Mouse (Mus musculus) stomach, embryonic 14.5 days (tissue): ENCODE data around the gene Sirt3. TPM values are rescaled to one million over a fixed set of nuclear protein-coding genes. Genes with fewer than 3 reads are reported as not detected.
A peak's percentile ranks its signal among the peaks of the same experiment; 100 is the strongest.

Source experiments
- ATAC-seq: fragments of 200-750 bp; cut with Nextera tagmentation; 2 replicates; pipeline ENCODE4 v1.8.0; 2017; ENCODE audit warnings: low read depth, moderate TSS enrichment; ENCODE audit not compliant: insufficient number of reproducible peaks, insufficient read depth, low FRiP score
- H3K27ac ChIP-seq: fragments of 300-500 bp; sonication (generic); 2 replicates; pipeline ENCODE4 v1.5.1; 2014; ENCODE audit warnings: mild to moderate bottlenecking, low read length, moderate library complexity, mixed read lengths
- H3K27me3 ChIP-seq: fragments of 300-500 bp; sonication (generic); 2 replicates; pipeline ENCODE4 v1.6.1; 2014; ENCODE audit warnings: low read length, control low read depth, mixed read lengths; ENCODE audit not compliant: control insufficient read depth, insufficient read depth
- H3K36me3 ChIP-seq: fragments of 300-500 bp; sonication (generic); 2 replicates; pipeline ENCODE4 v1.6.1; 2014; ENCODE audit warnings: mild to moderate bottlenecking, control low read depth, low read length, moderate library complexity, mixed read lengths; ENCODE audit not compliant: control insufficient read depth, insufficient read depth
- H3K4me1 ChIP-seq: fragments of 300-500 bp; sonication (generic); 2 replicates; pipeline ENCODE4 v1.6.1; 2014; ENCODE audit warnings: low read length, control low read depth, mixed read lengths; ENCODE audit not compliant: control insufficient read depth, insufficient read depth
- H3K4me2 ChIP-seq: fragments of 300-500 bp; sonication (generic); replicated peaks from 2 replicates; pipeline ENCODE4 v1.6.1; 2014; ENCODE audit warnings: low read depth, low read length, control low read depth
- H3K4me3 ChIP-seq: fragments of 300-500 bp; sonication (generic); 2 replicates; pipeline ENCODE4 v1.5.1; 2014; ENCODE audit warnings: low read depth, low read length, control low read depth
- H3K9ac ChIP-seq: fragments of 300-500 bp; sonication (generic); replicated peaks from 2 replicates; pipeline ENCODE4 v1.6.1; 2014; ENCODE audit warnings: low read depth, mild to moderate bottlenecking, control low read depth, low read length, moderate library complexity, mixed read lengths
- H3K9me3 ChIP-seq: fragments of 300-500 bp; sonication (generic); 2 replicates; pipeline ENCODE4 v1.6.1; 2016; ENCODE audit warnings: low read depth, low read length, control low read depth; ENCODE audit not compliant: control insufficient read depth
- WGBS: fragments of 180-500 bp; shearing (Covaris S2); extraction: QIAGEN DNeasy Blood & Tissue Kit; methylation state at CpG from one replicate; pipeline ENCODE4 v1.1.7; 2014; 5-methylcytosine and 5-hydroxymethylcytosine counted together
- polyA plus RNA-seq: library from polyadenylated mRNA; unstranded; fragments of >200 nt; fragmentation: Nextera tagmentation; extraction: Ambion mirVana; gene quantifications from 2 replicates; pipeline ENCODE4 v1.2.1, GENCODE M21; 2014

Gene Sirt3
- polyA plus RNA-seq, 1 experiment from 2014 or later, result 21.8 TPM

- Histone ChIP-seq H3K36me3 (peaks cover 24% of the 10 kb centered on the region), H3K9me3 (no peaks in the 10 kb centered on the region), H3K4me3 (no peak overlapping the region), H3K9ac (no peak overlapping the region), H3K4me1 (peaks cover 5% of the 10 kb centered on the region; the same call in 1 of the 2 replicates), H3K27ac (no peak overlapping the region), H3K4me2 (no peak overlapping the region), H3K27me3 (no peaks in the 10 kb centered on the region)
- 95% methylated on average over 4 of the region's 4 CpGs for WGBS
- ATAC-seq, result no peak
These were observed 30.2 kb downstream of the Sirt3 start for GRCm38 (mm10) chr7:140851916-140852315.

DNA sequence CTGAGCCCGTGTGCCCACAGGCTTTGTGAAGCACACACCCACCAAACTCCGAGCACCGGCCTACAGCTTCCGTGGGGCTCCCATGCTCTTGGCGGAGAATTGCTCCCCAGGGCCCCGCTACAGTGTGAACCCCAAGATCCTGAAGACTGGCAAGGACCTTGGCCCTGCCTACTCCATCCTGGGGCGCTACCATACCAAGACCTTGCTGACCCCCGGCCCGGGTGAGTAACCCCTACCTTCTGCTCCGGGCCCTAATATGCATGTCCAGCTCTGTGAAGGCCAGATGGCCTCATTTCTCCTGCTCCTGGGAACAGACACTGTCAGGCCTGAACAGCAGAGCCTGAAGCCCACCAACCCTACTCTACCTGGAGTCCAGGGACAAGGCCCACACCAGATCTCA, 33.5 kb downstream of the Sirt3 start:
- H3K27ac ChIP-seq, result no peak overlapping the region
- H3K36me3 ChIP-seq, result peaks cover 14% of the 10 kb centered on the region
- no peak overlapping the region for H3K9ac ChIP-seq
- WGBS, result 90% methylated on average over 10 of the region's 10 CpGs
- H3K4me3 ChIP-seq, result no peak overlapping the region
- no peak overlapping the region for H3K4me2 ChIP-seq
- no peaks in the 10 kb centered on the region for H3K27me3 ChIP-seq
- 0 out of 2 replicates have a peak, but pooled peaks cover 4% of the 10 kb centered on the region for H3K4me1 ChIP-seq
- no peak for ATAC-seq
- H3K9me3 ChIP-seq, result no peaks in the 10 kb centered on the region

GRCm38 (mm10) chr7:140847755-140848580, 34.1 kb downstream of the Sirt3 start, which contains the start of gene Odf3:
Gene Odf3 (plus strand): TSS chr7:140847805.
- H3K36me3 ChIP-seq, result peaks cover 9% of the 10 kb centered on the region; the same call in 1 of the 2 replicates
- WGBS, result 60% methylated on average over 11 of the region's 11 CpGs
- no peak for ATAC-seq
- H3K9me3 ChIP-seq, result no peaks in the 10 kb centered on the region
- H3K27ac ChIP-seq, result no peak within 1 kb of the TSS
- H3K27me3 ChIP-seq, result no peaks in the 10 kb centered on the region
- no peak within 1 kb of the TSS for H3K9ac ChIP-seq
- 0 out of 2 replicates have a peak, but pooled peaks cover 4% of the 10 kb centered on the region for H3K4me1 ChIP-seq
- H3K4me2 ChIP-seq, result no peak within 1 kb of the TSS
- H3K4me3 ChIP-seq, result no peak within 1 kb of the TSS

DNA sequence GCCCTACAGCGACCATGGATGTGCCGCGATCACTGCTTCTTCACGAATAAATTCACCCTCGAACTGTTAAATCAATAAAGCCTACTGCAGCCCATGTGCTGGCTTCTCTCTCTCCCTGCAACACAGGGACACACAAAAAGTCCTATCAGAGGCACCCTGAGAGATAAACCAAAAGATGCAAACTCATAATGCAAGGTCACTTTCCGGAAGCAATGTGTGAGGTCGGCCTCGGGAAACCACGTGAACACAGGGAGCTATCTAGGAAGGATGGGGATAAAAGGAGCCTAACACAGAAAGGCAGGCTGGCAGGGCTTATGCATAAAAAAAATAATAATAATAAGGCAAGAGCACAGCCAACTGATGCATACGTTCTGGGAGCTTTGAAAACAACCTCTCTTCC, 35.4 kb downstream of the Sirt3 start:
- Histone ChIP-seq H3K27me3 (no peaks in the 10 kb centered on the region), H3K27ac (no peak overlapping the region), H3K36me3 (peaks cover 4% of the 10 kb centered on the region; the same call in 1 of the 2 replicates), H3K4me3 (no peak overlapping the region), H3K9me3 (no peaks in the 10 kb centered on the region), H3K4me2 (no peak overlapping the region), H3K4me1 (0 out of 2 replicates have a peak, but pooled peaks cover 4% of the 10 kb centered on the region), H3K9ac (no peak overlapping the region)
- ATAC-seq, result no peak
- 78% methylated on average over 10 of the region's 10 CpGs for WGBS

- WGBS, result 61% methylated on average over 4 of the region's 4 CpGs
- no peaks in the 10 kb centered on the region for H3K27me3 ChIP-seq
- ATAC-seq, result no peak
- H3K36me3 ChIP-seq, result no peaks in the 10 kb centered on the region; the same call in 1 of the 2 replicates
- no peak overlapping the region for H3K9ac ChIP-seq
- no peak overlapping the region for H3K4me3 ChIP-seq
- no peak overlapping the region for H3K27ac ChIP-seq
- no peak overlapping the region for H3K4me2 ChIP-seq
- H3K4me1 ChIP-seq, result 0 out of 2 replicates have a peak, but pooled peaks cover 4% of the 10 kb centered on the region
- no peaks in the 10 kb centered on the region for H3K9me3 ChIP-seq
These were observed 36.4 kb downstream of the Sirt3 start for GRCm38 (mm10) chr7:140845683-140846082.

- 24% methylated on average over 14 of the region's 14 CpGs for WGBS
- peak; percentile 81 for ATAC-seq
- no peak within 1 kb of the TSS for H3K9ac ChIP-seq
- no peaks in the 10 kb centered on the region for H3K36me3 ChIP-seq
- H3K4me3 ChIP-seq, result no peak within 1 kb of the TSS
- H3K27me3 ChIP-seq, result no peaks in the 10 kb centered on the region
- no peak within 1 kb of the TSS for H3K27ac ChIP-seq
- no peaks in the 10 kb centered on the region for H3K9me3 ChIP-seq
- H3K4me1 ChIP-seq, result 0 out of 2 replicates have a peak, but pooled peaks cover 4% of the 10 kb centered on the region
- H3K4me2 ChIP-seq, result no peak within 1 kb of the TSS
These were observed 37.0 kb downstream of the Sirt3 start, which contains the start of gene Scgb1c1 for GRCm38 (mm10) chr7:140844905-140845665. Gene Scgb1c1 (plus strand): TSS chr7:140845547.

- Histone ChIP-seq H3K27me3 (no peaks in the 10 kb centered on the region), H3K4me3 (no peak overlapping the region), H3K9me3 (no peaks in the 10 kb centered on the region), H3K4me1 (0 out of 2 replicates have a peak, but pooled peaks cover 4% of the 10 kb centered on the region), H3K9ac (no peak overlapping the region), H3K36me3 (no peaks in the 10 kb centered on the region), H3K27ac (no peak overlapping the region), H3K4me2 (no peak overlapping the region)
- WGBS, result 68% methylated on average over 7 of the region's 7 CpGs
- no peak for ATAC-seq
These were observed 38.3 kb downstream of the Sirt3 start for GRCm38 (mm10) chr7:140843806-140844205.
